Mouse (Mus musculus) spleen, postnatal 4 days (tissue): ENCODE results near the gene Pls1.

Experiments used
- DNase-seq, 2 experiments: peaks; one replicate each; pipeline ENCODE4 v3.0.0; 2022; ENCODE audit warnings: low spot score in 2 of 2

The Pls1 gene

DNA sequence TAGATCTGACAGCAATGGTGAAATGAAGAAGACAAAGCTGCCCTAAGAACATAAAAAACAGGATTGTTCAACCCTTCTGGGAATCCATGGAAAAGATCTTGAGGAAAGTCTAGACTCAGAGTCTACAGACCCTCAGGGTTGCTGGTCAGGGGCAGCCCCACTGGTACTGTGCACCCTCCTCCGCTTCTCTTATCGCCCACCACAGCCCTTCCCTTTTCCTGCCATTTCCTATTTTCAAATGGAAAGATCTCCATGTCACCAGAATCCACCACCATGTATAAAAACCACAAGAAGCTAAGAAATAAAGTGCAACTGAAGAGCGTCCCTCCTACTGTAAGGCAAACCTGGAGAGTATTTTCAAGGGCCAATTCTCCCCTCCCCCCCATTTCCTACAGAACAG is 41.3 kb downstream of the Pls1 start:
- DNase-seq: no peak

DNA sequence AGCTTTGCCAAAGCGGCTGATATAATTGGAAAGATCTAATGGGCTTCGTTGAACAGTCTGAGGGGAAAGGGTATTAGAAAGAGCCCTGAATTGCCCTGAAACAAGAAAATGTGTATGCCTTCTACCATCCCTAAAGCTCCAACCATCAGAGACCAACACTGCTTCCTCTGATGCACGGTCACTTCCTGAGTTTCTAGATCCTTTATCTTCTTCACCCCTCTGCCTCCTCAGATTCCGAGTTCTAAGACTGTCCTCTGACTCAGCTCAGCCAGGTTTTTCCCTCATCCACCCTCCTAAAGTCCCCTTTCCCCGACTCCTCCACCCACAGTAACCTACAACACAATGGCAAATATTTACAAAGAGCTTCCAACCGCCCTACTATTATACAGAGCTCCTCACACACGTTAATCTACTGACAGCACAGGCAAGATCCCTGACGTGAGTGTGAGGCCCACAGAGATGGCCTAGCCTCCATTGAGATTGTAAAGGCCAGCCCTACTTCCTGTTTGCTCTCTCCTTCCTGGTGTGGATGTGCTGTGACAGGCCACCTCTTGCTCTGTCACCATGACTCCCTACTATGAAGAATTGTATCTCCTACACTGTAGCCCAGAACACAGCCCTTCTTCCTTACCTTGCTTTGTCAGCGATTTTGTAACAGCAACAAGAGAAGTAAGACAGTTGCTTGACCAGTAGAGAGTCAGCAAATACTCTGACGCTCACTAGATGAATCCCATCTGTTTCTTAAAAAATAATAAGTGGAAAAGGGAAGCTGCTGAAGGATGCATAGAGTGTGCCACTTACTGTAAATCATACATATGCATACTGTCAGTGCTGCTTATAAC is 43.3 kb downstream of the Pls1 start:
- DNase-seq: no peak

DNA sequence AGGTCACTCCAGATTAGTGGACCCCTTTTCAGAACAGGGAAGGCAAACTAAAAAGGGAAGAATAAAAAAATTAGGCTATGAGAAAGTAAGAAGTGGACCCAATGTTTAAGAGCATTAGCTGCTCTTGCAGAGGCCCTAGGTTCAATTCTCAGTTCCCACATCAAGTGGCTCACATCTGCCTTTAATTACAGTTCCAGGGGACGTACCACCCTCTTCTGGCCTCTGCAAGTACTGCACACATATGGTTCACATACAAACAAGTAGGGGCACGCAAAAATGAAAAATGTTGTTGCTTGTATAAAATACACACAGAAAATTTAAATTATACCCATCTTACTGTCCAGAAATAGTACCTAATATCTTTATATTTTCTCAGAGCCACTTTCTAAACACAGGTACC is 48.8 kb downstream of the Pls1 start:
- DNase-seq: no peak

DNA sequence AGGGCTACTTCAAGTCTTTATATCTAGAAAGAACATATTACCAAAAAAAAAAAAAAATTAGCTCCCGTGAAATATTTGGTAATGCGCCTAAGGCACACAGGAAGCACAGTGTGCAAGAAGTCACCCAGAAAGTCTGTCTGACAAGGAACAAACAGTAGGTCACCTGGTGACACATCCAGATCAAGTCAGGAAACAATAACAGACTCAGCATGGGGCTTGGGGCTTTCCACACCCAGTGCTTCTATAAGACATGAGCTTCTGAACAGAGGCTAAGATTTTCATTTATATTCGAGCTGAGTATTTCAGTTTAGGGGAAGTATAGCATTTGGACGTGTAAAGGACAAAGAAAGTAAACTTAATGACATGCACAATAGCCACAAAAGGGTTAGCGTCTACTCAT is 49.3 kb downstream of the Pls1 start:
- DNase-seq: no peak

DNA sequence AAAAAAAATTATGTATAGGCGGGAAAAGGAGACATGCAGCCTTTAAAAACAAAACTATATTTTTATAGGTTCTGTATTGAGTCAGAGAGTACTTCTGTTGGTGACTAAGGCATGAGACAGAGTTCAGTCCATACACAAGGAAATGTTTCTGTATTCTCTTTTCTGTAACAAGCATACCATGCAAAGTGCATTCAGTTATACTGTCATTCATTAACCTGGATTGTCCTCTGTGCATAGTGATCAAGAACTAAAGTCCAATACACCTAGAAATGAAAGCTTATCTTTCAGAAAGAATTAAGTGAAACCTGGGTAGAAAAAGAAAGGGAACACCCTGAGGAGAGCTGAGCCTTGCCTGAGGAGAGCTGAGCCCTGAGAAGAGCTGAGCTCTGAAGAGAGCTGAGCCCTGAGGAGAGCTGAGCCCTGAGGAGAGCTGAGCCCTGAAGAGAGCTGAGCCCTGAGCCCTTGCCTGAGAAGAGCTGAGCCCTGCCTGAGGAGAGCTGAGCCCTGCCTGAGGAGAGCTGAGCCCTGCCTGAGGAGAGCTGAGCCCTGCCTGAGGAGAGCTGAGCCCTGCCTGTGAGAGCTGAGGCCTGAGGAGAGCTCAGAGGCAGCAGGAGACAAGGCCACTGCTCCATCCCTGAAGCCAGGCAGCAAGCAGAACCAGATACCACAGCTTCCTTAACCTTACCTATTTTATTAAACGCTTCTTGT is 49.9 kb downstream of the Pls1 start:
- no peak for DNase-seq

DNA sequence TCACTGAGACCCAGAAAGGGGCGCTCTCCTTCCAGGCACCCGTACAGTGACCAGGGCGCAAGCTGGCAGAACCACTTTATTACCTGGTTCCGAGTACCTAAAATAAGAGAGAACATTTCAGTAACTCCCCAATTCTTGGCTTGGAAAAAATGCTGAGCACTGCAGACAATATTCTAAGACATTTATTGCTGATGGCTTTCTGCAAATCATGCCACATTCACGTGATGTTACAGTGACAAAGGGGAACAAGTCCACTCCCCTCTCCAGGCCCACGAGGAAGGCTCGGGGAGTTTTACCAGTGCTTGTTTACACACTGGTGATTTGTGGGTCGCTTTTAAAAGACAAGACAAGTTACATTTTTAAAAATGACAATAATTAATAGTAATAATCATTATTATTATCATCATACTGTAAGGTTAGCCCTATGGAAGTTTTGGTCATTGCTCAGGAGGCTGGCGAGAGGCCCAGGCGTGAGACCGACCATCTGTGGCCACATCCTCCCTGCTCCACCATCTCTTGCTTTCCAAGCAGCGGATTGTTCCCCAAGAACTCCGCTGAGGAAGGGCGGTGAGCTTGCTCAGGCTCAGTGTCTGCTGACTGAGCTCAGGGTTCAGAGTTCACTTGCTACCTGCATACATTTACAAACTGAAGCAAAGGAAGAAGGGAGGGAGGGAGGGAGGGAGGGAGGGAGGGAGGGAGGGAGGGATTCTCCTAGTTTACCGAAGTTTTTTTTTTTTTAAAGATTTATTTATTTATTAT is 50.9 kb downstream of the Pls1 start:
- DNase-seq: no peak

DNA sequence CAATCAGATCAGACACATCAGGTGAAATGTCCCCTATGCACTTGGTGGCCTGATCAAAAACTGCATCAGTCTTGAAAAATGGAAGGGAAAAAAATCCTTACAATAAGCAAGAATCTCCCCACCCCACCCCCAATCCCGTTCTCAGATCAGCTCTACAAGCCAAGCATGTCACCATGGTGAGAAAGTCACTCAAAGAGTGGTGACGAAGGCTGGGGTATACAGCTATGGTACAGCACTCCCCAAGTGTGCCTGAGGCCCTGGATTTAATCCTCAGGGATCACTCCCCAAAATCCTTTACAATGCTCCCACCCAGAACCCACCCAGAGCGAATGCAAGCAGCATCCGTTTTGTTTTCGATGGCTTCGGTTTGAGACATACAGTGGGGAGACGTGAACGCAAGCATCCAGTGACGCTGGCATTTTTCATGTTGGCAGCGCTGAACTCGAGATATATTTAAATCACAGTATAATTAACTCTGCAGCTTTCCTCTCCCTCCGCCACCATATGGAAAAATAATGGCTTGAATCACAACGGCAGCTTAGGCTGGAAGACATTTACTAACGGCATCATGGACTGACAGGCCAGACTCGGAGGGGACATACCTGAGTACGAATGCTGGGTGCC is 60.1 kb downstream of the Pls1 start:
- DNase-seq: no peak

DNA sequence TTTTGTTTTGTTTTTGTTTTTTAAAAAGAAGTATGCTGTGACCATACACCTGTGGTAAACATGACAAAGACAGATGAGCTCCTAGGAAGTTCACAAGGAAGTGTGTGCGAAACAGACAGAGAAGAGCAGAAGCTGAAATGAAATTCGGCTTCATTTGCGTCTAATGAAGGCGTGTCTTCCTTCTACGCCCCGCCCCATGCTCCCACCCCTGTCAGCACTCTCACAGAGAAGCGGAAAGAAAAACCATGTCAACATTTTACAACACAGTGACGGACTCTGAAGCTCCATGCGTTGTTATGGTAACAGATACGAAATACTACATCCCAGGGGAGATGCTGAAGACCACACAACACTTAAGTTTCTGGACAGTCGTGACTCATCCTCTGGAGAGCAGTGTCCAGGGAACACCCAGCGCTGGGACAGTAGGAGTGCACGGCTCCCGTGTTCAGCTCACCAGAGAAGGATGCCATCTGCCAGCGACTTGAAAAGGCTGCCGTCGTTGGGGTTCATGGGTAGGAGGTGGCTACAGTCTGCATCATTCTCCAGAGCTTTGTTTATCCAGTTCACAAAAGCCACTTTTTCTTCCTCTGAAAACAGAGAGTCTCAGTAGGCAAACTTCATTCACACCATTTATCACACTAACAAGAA is 61.3 kb downstream of the Pls1 start:
- DNase-seq: no peak

DNA sequence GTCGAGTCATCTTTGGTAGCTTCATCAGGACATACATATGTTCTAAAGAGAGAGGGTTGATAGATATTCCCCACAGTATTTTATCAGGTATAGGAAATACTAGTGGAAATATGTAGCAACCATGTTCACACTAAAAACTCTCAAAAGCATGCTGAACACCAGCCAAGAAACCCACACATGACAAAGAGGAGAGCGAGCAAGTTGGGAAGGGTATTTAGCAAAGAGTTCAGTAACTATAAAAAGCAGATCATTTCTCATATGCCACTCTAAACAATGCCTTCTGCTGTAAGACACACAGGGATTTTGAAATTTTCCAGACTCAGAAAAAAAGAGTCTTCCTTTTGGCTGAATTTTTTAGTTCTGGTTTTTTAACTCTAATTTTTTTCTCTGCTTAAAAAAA is 73.4 kb downstream of the Pls1 start:
- no peak for DNase-seq

DNA sequence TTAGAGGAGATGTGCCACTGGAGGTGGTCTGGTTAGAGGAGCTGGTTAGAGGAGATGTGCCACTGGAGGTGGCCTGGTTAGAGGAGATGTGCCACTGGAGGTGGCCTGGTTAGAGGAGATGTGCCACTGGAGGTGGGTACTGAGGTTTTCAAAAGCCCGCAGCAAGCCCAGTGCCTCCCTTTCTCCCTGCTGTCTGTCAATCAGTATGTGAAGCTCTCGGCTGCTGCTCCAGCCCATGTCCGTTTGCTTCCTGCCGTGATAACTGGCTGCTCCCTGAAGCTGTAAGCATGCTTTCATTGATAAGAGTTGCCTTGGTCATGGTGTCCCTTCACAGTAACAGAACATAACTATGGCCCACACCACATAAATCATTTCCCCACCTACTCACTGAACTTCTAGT is 81.9 kb downstream of the Pls1 start:
- DNase-seq: no peak

DNA sequence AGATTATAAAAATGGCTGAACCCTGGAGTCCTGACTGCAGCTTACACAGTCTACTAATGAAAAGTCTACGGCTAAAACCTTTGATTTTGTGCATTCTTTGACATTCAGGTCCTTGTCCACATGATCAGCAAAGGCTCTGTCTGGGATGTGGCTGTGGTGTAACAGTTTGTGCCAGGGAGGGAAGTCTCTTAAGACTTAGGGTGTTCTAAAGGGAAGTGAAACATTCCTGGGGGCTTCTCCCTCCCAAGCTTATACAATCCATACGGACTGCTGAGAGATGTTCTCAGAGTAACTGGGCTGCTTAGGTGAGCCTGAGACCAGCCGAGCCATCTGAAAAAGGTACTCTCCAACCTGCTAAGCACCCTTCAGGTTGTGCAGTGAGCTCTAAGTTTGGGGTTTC is 82.9 kb downstream of the Pls1 start:
- no peak for DNase-seq

DNA sequence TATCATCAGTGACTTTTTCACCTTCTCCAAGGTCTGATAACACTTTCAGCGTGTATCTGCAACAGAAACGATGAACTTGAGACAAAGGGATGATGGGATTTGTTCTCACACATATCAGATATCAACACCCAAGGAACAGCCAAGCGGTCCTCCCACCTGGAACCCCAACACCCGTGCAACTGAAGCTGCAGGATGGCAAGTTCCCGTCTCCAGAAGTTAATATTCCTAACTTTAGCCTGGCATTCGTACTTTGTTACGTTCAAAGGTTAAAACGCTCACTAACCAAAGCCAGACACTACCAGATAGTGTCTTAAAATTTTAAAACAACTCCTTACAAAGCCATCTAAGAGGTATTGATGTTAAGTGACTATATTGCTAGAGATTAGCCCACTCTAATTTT is 83.7 kb downstream of the Pls1 start:
- DNase-seq: no peak

DNA sequence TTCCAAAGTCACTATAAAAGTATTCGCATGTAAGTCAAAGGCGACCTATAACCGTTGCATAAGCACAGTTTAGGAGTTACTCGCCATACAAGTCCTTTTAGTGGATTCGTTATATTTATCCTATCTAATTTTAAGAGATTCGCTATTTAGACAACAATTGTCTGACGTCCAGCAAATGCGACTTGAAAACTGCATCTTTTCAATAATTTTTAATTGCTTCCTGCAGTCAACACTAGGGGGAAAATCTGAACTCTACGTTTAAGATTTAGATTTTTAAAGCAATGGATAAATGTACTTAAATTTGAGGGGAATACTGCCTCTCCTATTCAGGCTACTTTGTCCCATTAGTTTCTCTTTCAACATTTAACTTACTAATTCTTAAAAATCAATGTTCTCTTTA is 94.4 kb downstream of the Pls1 start:
- no peak for DNase-seq

DNA sequence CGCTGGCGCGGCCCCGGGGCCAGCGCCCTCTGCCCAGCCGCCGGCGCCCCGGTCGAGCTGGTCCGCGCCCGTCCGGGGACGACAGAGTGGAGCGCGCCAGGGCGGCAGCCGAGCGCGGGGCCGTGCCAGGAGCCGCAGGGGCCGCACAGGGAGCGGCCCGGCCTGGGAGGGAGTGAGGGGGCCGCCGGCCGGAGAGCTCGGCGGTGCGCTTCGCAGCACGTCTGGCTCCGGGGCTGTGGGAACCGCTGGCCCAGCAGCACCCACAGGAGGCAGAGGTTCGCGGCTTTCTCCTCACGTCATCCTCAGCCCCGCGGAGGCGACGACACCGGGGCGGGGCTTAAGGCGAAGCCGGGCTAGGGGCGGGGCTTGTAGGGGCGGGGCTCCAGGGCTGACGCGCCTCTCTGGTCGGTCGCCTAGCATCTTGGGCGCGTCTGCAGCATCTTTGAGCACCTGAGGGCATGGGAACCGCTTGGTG is 95.0 kb downstream of the Pls1 start, which contains the start of gene Trpc1:
Trpc1 (minus strand) TSS at position 339 of the 475 bp plus-strand sequence.
- peak; percentile 53 to 83 for DNase-seq

DNA sequence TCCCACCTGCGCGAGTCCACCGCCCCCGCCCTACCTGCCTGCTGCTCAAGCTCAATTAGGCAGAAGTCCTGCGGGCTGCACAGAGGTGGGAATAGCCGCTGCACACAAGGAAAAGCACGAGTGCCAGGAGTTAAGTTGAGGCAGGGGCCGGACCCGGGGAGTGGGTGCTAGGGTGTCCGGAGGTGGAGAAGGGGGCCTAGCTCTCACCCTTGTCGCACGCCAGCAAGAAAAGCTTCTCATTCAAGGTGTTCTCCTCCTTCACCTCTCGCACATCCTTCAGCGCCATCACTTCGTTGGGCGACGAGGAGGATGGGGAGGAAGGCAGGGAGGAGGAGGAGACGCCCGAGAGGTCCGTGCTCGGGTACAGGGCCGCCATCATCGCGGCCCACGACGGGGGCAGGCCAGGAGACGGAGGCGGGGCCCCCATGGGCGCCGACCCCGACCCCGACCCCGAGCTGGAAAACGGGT is 95.6 kb downstream of the Pls1 start:
- DNase-seq: no peak

DNA sequence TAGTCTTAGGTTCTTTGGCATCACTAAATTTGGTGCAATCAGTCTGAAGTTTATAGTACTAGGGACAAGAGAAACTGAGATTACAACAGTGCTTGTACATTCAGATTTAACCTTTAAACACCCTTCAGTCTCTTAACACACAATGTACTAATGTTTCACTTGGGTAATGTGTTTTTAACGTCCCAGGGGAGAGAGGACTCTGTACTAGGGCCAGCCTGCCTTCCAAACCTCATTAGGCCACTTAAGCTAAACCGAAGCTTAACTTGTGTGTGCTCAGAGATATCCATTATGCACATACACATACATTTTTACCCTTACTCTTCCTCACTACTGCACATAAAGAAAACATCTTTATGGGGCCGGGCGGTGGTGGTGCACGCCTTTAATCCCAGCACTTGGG is 97.8 kb downstream of the Pls1 start:
- DNase-seq: no peak

DNA sequence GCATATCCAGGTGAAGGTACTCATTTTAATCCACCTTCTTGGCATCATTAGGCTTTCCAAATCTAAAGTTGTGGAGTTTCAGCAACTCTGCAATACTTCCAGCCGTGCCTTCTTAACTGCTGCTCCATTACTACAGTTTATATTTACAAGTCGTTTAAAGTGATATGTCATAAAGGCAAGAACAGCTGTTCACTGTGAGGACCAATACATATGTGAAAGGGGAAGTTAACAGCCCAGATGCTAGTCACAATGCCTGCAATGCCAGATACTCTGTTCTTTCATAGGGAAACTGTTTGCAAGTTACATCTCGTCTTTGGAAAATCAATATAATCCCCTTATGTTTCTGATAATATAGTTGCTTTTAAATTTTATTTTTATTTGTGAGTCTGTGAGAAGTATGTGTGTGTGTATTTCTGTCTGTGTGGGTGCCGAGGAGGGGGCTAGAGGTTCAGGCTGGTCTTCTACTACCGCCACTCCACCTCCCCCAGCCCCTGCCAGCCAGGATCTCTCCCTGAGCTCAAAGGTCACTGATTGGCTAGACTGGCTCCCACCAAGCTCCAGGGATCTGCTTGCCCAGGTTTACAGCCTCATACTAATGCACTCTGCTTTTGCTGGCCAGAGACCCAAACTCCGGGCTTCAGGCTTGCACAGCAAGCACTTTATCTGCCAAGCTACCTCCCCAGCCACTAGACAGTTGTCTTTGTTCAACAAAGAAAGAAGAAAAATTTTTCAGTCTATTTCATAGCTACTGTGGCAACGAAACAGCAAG is 100.1 kb downstream of the Pls1 start:
- DNase-seq: no peak

DNA sequence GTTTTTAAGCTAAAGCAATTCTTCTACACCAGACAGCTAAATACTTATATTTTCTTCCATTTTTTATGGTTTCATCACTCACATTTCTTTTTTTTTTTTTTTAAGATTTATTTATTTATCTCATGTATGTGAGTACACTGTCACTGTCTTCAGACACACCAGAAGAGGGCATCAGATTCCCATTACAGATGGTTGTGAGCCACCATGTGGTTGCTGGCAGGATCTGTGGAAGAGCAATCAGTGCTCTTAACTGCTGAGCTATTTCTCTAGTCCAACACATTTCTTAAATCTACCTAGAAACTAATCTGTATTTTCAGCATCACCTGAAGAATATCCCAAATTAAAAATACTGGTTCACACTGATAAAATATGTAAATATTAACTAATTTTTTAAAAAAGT is 108.9 kb downstream of the Pls1 start:
- no peak for DNase-seq

DNA sequence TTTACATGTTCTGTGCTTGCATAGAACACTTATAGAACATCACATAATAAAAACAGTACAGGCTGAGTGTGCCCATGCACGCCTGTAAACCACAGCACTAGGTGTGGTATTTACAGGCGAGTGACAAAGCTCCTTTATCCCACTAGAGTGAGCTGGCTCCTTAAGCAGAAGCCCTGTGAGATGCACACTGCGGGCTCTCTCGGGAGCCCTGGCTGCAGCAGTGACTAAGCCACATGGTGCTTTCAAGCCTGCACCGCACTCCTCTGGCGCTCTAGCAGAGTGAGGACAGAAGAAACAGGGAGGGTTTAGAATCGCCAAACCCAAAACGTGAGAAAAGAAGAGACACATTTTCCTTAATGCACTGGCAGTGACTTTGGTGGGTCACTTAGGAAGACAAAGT is 132.5 kb downstream of the Pls1 start:
- no peak for DNase-seq

DNA sequence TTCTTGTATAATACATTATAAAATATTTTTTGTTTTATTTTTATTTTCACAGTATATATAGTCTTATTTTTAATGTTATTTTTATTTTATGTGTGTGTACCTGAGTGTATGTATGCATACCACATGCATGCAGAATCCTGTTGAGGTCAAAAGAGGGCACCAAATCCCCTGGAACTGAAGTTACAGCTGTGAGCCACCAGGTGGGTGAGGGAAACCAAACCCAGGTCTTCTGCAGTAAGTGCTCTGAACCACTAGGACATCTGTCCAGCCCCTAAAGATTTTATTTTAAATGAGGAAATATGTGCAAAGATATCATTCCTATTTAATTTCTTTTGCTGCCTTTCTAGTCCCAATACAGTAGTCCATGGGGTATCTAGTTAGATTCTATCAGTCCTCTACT is 136.2 kb downstream of the Pls1 start:
- peak in 1 of 2 experiments; percentile 25 for DNase-seq

DNA sequence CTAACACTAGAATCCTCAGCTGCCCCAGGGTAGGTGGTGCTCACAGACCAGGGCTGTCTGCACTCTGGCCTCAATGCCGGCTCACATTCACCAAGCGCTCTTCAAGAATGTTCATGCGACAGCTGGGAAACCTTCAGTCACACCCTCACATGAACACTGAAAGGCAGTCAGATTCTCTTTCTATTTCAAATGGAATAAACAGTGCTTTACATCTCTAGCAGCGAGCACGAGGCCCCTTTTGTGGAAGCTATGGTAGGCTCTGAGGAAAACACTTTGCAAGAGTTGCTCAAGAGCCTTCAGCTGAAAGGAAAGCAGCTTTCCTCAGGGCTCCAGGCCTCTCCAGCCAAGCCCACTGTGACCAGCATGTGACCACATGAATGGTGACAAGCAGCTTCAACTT is 139.7 kb downstream of the Pls1 start:
- DNase-seq: no peak
